Mouse (Mus musculus): ENCODE measurements around the gene C2cd3. TPM values are rescaled to one million over a fixed set of nuclear protein-coding genes. Genes with fewer than 3 reads are reported as not detected.

C2cd3 gene
- total RNA-seq (2021): 1 to 10 TPM; 7.8 to 9.5 TPM

- intact Hi-C loops (cut with DNase I): no loop called here
- DNase-seq: peak; percentile 99
These were observed at the start of gene C2cd3, which contains the start of gene Ppme1 for GRCm38 (mm10) chr7:100371495-100372451. C2cd3 (plus strand) TSS chr7:100372233. Ppme1 (minus strand) TSS chr7:100372307.

GRCm38 (mm10) chr7:100323721-100324120, 48.3 kb upstream of the C2cd3 start:
- intact Hi-C loops (cut with DNase I): loop anchor here (1.0 kb wide), 1 partner anchor 43 kb away; no protein-coding TSS in a partner anchor
- DNase-seq: no peak

GRCm38 (mm10) chr7:100325482-100325881, 46.6 kb upstream of the C2cd3 start:
- intact Hi-C loops (cut with DNase I): no loop called here
- peak; percentile 21 to 62 for DNase-seq

GRCm38 (mm10) chr7:100327514-100327913, 44.5 kb upstream of the C2cd3 start:
- DNase-seq: no peak
- intact Hi-C loops (cut with DNase I): no loop called here

GRCm38 (mm10) chr7:100328636-100329035, 43.4 kb upstream of the C2cd3 start:
- intact Hi-C loops (cut with DNase I): no loop called here
- no peak for DNase-seq

GRCm38 (mm10) chr7:100331269-100331668, 40.8 kb upstream of the C2cd3 start:
- intact Hi-C loops (cut with DNase I): no loop called here
- no peak for DNase-seq

DNA sequence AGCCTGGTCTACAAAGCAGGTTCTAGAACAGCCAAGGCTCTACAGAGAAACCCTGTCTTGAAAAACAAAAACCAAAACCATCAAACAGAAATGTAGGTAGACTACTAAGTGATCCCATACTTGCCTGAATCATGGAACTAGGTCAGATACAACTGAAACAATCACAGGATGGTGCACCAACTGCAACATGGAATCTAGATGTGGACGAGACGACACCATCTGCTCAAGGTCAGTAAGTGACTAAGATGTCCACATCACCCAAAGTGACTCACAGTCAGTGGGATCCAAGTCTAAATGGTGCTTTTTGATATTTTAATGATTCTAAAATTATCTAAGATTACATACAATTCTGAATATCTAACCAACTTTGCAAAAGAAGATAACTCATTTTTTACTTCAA, 36.1 kb upstream of the C2cd3 start:
- intact Hi-C loops (cut with DNase I): no loop called here
- no peak for DNase-seq

GRCm38 (mm10) chr7:100354984-100355383, 17.0 kb upstream of the C2cd3 start:
- intact Hi-C loops (cut with DNase I): no loop called here
- no peak for DNase-seq

DNA sequence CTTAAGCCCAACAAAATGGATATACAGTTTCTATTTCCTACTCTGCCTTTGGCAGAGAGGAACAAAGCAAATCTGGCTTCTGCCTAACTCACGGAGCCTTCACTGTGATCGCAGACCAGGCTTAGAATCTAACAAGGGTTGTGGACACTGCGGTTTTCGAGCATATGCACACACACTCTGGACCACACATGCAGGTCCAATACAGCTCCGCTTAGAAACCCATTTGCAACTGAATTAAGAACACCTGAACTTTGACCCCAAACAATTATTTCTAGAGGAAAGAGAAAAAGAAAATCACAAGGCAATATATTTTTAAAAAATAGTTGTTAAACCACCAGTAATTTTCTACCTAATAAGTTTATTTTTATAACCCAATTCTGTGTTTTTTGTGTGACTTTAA, 15.7 kb upstream of the C2cd3 start:
- intact Hi-C loops (cut with DNase I): no loop called here
- DNase-seq: no peak

DNA sequence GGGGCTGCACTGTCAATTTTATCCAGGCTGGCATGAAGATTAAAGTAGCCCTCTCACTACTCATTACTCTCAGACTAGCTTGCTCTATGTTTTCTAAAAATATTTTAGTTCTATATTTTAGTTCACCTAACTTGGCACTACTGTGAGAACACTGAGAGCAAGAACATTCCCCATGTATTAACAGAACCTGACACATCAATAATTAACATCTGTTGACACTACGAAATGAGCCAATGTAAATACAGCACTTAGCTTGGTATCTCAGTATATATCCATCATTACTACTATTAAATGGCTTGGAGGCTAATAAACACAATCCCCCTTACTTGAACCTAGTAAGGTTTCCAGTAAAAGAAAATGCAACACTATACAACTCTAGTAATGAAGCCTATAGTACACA, 15.3 kb upstream of the C2cd3 start:
- no peak for DNase-seq
- intact Hi-C loops (cut with DNase I): no loop called here

- no peak for DNase-seq
- intact Hi-C loops (cut with DNase I): no loop called here
These were observed 14.2 kb upstream of the C2cd3 start for GRCm38 (mm10) chr7:100357856-100358255.

DNA sequence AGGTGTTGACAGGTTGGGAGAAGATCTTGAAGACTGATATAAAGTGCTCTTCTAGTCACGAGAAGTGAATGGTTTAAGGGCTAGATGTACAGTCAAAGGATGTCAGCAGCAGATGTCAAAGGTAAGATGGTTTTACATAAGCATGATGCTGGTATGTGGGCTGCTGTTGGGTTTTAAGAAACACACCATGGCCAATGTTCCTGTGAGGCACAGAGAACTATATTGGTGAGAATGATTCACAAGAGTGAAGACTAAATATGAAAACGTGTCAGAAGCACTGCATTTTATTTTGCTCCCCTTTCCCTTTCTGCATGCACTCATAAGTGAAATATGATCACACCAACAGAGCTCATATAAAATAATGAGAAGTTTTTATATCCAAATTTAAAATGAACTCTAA, 8.9 kb upstream of the C2cd3 start:
- intact Hi-C loops (cut with DNase I): no loop called here
- no peak for DNase-seq

DNA sequence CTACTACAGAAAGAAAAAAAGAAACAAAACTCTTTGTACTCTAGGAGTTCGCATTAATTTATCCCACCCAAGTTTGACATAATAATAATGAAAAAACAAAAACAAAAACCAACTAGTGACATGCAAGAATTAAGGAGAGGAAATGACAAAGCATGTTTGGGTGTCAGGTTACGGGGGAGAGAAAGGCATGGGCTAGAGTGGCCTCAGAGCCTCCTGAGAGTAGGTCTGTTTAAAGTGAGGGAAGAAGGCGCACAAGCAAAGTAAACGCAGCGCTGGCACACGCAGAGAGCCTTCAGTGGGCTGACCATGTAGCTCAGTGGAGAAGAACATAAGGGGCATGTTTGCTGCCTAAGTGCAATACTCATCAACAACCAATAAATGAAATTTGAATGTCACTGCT, 7.1 kb upstream of the C2cd3 start:
- no peak for DNase-seq
- intact Hi-C loops (cut with DNase I): no loop called here

DNA sequence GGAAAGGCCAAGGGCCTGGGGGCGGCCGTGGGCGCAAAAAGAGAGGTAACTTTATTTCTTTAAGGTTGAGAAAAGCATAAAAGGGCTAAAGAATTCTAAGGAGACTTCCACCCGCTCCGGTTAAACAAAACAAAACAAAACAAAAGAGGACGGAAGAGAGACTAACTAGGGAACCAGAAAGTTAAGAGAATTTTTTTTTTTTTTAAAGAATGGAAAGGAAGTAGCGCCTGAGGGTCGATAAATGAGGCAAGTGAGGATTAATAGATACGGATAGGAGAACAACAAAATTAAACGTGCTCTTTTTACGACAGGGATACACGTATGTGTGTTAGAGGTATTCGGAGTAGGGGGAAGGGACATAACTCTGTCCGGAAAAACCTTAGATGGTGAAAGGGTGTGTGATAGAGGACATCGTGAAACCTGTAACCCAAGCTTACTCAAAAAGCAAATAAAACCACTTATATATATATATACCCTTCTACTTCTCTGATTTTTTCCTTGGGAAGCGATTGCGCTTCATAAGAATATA, 483 bp downstream of the C2cd3 start:
- intact Hi-C loops (cut with DNase I): no loop called here

DNA sequence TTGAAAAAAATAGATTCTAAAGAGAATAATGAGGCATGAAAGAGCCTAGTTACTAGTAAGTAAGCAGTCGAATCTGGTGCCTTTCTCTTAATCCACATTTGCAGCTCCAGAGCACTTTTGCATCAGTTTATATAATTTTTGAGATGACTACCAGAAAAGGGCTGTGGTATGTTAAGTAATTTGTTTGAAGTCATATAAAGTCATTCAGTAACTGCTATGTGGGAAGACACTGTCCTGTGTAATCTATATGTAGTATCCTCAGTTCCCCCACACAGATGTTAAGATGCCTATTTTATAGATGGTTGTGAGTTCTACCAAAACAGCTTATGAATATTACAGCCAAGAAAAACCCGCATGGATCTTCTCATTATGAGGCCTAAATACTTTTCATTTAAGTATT, 6.2 kb downstream of the C2cd3 start:
- no peak for DNase-seq
- intact Hi-C loops (cut with DNase I): no loop called here

More for the DNA sequence above, 483 bp downstream of the C2cd3 start:
- DNase-seq: no peak

DNA sequence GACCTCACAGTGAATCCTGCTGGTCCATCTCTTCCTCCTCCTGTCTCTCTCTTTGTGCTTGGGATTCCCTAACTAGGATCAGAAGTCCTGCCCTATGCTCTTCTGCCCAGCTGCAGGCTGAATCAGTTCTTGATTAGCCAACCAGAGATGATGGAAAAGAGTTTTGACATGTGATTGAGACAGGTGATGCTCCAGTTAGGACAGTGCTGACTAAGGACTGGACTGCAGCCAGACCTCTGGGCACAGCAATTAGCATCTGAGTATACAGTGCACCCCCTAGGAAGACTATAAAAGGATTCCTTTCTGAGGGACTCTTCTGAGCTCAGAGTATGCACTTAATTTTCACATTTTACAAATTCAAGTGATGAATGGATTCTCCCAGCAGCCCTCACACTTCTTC, 9.1 kb downstream of the C2cd3 start:
- intact Hi-C loops (cut with DNase I): no loop called here

DNA sequence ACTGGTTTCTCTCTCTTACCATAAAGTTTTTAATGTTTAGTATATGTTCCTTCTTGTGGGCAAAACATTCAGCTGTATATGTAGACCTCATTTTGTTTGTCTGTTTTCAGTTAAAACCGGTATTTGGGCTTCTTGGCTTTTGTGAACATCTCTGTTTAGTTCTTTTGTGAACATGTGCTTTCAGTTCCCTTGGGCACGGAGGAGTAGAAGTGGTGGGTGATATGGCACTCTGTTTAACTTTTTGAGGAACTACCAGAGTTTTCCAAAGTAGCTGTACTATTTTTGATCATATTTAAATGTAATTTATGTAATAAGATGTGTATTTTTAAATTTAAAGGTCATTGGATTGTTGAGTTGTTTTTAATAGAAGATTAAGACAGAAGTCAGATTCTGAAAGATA, 11.2 kb downstream of the C2cd3 start:
- no peak for DNase-seq
- intact Hi-C loops (cut with DNase I): no loop called here

More for the DNA sequence above, 9.1 kb downstream of the C2cd3 start:
- DNase-seq: no peak

GRCm38 (mm10) chr7:100388174-100388573, 16.1 kb downstream of the C2cd3 start:
- DNase-seq: no peak
- intact Hi-C loops (cut with DNase I): no loop called here

DNA sequence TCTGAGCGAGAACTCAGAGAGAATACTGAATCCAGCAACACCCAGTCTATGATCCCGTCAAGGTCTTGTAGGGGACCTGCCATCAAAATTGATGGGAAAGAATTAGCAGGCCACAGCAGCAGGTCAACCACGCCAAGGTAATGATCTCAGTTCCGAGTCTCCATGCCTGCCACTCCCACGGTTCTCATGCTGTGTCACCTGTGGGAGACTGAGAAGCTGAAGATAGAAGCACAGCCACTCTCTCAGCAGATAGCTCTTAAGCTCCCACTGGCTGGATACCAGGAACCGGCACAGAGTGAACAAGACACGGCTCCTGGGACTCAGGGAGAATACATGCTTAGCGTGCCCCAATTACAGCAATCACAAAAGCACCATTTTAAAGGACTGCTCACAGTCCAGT, 18.1 kb downstream of the C2cd3 start:
- intact Hi-C loops (cut with DNase I): loop anchor here (5.0 kb wide), 1 partner anchor 113 kb away; no protein-coding TSS in a partner anchor

DNA sequence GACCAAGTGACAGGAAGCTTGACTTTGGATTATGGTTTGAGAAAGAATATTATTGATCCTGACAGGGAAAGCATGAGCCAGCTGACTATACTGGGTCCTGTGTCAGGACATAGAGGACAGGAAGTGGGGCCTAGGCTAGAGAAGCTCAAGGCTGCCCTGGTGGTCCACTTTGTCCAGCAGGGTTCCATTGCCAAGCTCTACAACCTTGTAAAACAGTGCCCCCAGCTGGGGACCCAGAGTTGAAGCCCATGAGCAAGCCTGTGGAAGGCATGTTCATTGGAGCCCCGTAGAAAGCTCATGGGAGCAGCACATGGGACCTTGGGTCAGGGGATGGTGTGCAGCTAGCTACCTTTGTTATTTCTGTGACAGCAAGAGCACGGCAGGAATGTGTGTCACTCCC, 20.2 kb downstream of the C2cd3 start:
- intact Hi-C loops (cut with DNase I): loop anchor here (5.0 kb wide), 1 partner anchor 115 kb away; no protein-coding TSS in a partner anchor
- DNase-seq: no peak

More for the DNA sequence above, 18.1 kb downstream of the C2cd3 start:
- no peak for DNase-seq

DNA sequence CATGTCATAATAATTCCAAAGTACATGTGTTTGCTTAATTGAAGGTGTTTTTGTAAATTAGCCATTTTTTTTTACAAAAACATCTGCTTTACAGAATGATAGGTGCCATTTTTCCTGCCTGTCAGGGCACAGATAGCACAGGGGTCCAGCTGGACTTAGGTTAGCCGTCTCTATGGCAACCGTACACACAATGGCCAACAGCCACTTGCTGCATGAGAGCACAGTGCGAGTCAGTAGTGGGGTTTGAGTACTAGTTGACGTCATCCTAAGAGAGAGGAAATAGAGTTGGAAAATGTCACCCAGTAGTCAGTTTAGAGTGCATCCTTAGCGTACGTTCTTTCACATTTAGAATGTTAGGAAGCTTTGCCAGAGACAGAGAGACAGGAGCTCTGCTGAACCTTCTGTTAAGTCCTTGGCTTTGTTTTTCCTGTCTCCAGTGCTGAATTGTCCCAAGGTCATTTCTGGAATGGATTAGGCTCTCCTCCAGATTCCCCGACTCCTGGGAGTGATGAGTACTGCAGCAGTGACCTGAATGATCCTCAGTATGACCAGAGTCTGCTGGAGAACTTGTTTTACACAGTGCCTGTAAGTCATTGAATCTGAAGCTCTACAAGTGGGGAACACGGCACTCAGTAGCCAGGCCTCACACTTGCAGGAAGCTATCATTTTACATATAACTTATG, 27.3 kb downstream of the C2cd3 start:
- peak; percentile 15 for DNase-seq
- intact Hi-C loops (cut with DNase I): no loop called here
